Mouse (Mus musculus): ENCODE results near the gene Smc3. TPM values are rescaled to one million over a fixed set of nuclear protein-coding genes. Genes with fewer than 3 reads are reported as not detected.

Gene Smc3
- total and polyA plus RNA-seq, 3 experiments, result 45.7 to 76.3 (median 56.0) TPM

DNA sequence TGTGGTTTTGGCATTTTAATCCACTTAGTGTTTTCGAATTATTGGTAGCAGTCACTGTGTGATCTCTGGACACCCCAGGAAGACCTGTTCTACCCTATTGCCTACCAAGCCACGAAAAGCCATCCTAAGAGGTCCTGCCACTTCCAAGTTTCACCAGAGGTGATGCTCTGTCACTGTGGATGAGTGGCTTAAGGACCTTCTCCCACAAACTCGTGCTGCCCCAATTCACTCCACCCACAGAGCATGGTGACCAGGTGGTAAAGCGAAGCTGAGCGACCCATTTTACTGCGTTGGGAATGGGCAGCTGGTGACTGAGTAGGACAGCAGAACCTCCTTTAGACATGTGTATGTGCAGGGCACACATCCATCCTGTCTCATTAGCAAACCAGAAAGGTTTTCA lies 49.2 kb downstream of the Smc3 start:
- peaks cover 4 to 11% of the 10 kb centered on the region in 2 experiments; a peak in 2 of 4 replicates for H3K4me1 ChIP-seq (ENCODE audit: control insufficient read depth in 1 of 2, insufficient read depth in 2 of 2)
- H3K4me3 ChIP-seq (replicated peaks in 1 of 3; ENCODE audit: low read depth in 2 of 3, low read length in 2 of 3, poor library complexity in 1 of 3), result no peak overlapping the region
- in situ Hi-C loops (cut with MboI; ENCODE audit: low pct_ligation_motif_present, low pct_unique_long_range_greater_than_20kb, low sequenced_read_pairs), result no loop called here
- H3K9me3 ChIP-seq (replicated peaks; ENCODE audit: low read length), result no peaks in the 10 kb centered on the region
- H3K79me2 ChIP-seq (replicated peaks; ENCODE audit: control insufficient read depth, extremely low read depth, insufficient read depth, poor library complexity, severe bottlenecking), result no peaks in the 10 kb centered on the region
- H3K27me3 ChIP-seq (replicated peaks), result no peaks in the 10 kb centered on the region
- H3K4me2 ChIP-seq (ENCODE audit: insufficient read depth, low read depth, poor library complexity, severe bottlenecking), result no peak overlapping the region
- no peak for TF ChIP-seq ZMIZ1 (IDR thresholded peaks at IDR 0.05; ENCODE audit: low read depth, low read length)
- no peak for TF ChIP-seq KAT2A (IDR thresholded peaks at IDR 0.05; ENCODE audit: insufficient replicate concordance, low read length)
- no peak for TF ChIP-seq ZKSCAN1 (IDR thresholded peaks at IDR 0.05; ENCODE audit: borderline replicate concordance, low read depth, low read length)
- no peak for TF ChIP-seq MEF2A (IDR thresholded peaks at IDR 0.05; ENCODE audit: borderline replicate concordance, low read depth, low read length)
- no peak for TF ChIP-seq MAFK (IDR thresholded peaks at IDR 0.05; ENCODE audit: insufficient replicate concordance, low read length)
- no peak for TF ChIP-seq MAX (IDR thresholded peaks at IDR 0.05; ENCODE audit: low read length)
- TF ChIP-seq NRF1 (IDR thresholded peaks at IDR 0.05; ENCODE audit: low read depth, low read length), result no peak
- no peak for TF ChIP-seq BHLHE40 (IDR thresholded peaks at IDR 0.05; ENCODE audit: low read depth, low read length)
- TF ChIP-seq POLR2A (IDR thresholded peaks at IDR 0.05; ENCODE audit: low read depth, low read length), result no peak
- TF ChIP-seq USF1 (IDR thresholded peaks at IDR 0.05; ENCODE audit: low read depth, low read length), result no peak
- no peak for TF ChIP-seq CHD1 (IDR thresholded peaks at IDR 0.05; ENCODE audit: low read depth, low read length)
- no peak for TF ChIP-seq PAX5 (IDR thresholded peaks at IDR 0.05; ENCODE audit: low read length)
- TF ChIP-seq ELF1 (IDR thresholded peaks at IDR 0.05; ENCODE audit: low read depth, low read length), result no peak
- no peak for TF ChIP-seq MAZ (IDR thresholded peaks at IDR 0.05; ENCODE audit: low read depth, low read length)
- no peak for TF ChIP-seq MXI1 (IDR thresholded peaks at IDR 0.05; ENCODE audit: low read depth, low read length)
- no peak for TF ChIP-seq ETS1 (conservative IDR thresholded peaks at IDR 0.05; ENCODE audit: low read depth, low read length)
- no peak for TF ChIP-seq ZNF384 (IDR thresholded peaks at IDR 0.05; ENCODE audit: low read depth, low read length)
- no peak for TF ChIP-seq GABPA (IDR thresholded peaks at IDR 0.05; ENCODE audit: insufficient replicate concordance, low read depth, low read length)
- TF ChIP-seq CTCF (conservative IDR thresholded peaks at IDR 0.05 in 1 of 2, IDR thresholded peaks at IDR 0.05 in 1 of 2; ENCODE audit: low read depth in 2 of 2, low read length in 2 of 2), result no peak
- dilution Hi-C loops (cut with MboI; ENCODE audit: extremely low pct_ligation_motif_present, extremely low pct_unique_long_range_greater_than_20kb, low sequenced_read_pairs), result no loop called here
- DNase-seq (ENCODE audit: extremely low read depth), result no peak
- no peak overlapping the region for H3K27ac ChIP-seq (ENCODE audit: insufficient read depth, low read depth)
- no peak overlapping the region for H3K9ac ChIP-seq (ENCODE audit: insufficient read depth, low read depth)
- H3K36me3 ChIP-seq (replicated peaks in 1 of 2; ENCODE audit: control insufficient read depth in 1 of 2, insufficient read depth in 1 of 2, low read length in 1 of 2), result peaks cover 23 to 46% of the 10 kb centered on the region in 2 experiments

DNA sequence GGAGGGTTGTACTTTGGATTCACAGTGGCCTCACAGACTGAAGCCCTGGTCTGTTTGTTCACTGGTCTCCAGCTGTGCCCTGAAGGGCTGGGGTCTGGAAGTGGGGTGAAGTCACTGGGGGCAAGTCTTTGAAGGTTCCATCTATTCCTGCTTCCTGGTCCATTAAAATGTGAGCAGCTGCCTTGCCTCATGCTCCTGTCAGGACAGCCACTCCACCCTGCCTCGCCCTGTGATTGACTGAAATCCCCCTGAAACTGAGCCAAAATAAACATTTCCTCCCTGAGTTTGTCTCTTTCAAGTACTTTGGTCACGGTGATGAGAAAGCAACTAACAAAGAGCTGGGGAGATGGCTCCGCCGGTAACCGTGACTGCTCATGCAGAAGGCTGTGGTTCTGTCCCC lies 49.6 kb downstream of the Smc3 start:
- Histone ChIP-seq H3K4me2 (ENCODE audit: insufficient read depth, low read depth, poor library complexity, severe bottlenecking) (no peak overlapping the region), H3K9me3 (replicated peaks; ENCODE audit: low read length) (no peaks in the 10 kb centered on the region), H3K79me2 (replicated peaks; ENCODE audit: control insufficient read depth, extremely low read depth, insufficient read depth, poor library complexity, severe bottlenecking) (no peaks in the 10 kb centered on the region), H3K9ac (ENCODE audit: insufficient read depth, low read depth) (no peak overlapping the region), H3K27ac (ENCODE audit: insufficient read depth, low read depth) (no peak overlapping the region), H3K4me3 (replicated peaks in 1 of 3; ENCODE audit: low read depth in 2 of 3, low read length in 2 of 3, poor library complexity in 1 of 3) (no peak overlapping the region), H3K27me3 (replicated peaks) (no peaks in the 10 kb centered on the region), H3K4me1 (ENCODE audit: control insufficient read depth in 1 of 2, insufficient read depth in 2 of 2) (peaks cover 4 to 11% of the 10 kb centered on the region in 2 experiments; a peak in 2 of 4 replicates), H3K36me3 (replicated peaks in 1 of 2; ENCODE audit: control insufficient read depth in 1 of 2, insufficient read depth in 1 of 2, low read length in 1 of 2) (peaks cover 21 to 43% of the 10 kb centered on the region in 2 experiments)
- TF ChIP-seq MAX (IDR thresholded peaks at IDR 0.05; ENCODE audit: low read length) (no peak), RAD21 (IDR thresholded peaks at IDR 0.05; ENCODE audit: low read depth, low read length) (no peak), TCF12 (IDR thresholded peaks at IDR 0.05; ENCODE audit: low read depth, low read length) (no peak), MAZ (IDR thresholded peaks at IDR 0.05; ENCODE audit: low read depth, low read length) (no peak), MYC (IDR thresholded peaks at IDR 0.05; ENCODE audit: low read depth, low read length) (no peak), ZMIZ1 (IDR thresholded peaks at IDR 0.05; ENCODE audit: low read depth, low read length) (no peak), TBP (conservative IDR thresholded peaks at IDR 0.05; ENCODE audit: low read depth, low read length) (no peak), RCOR1 (conservative IDR thresholded peaks at IDR 0.05; ENCODE audit: low read depth, low read length) (no peak), MAFK (IDR thresholded peaks at IDR 0.05; ENCODE audit: insufficient replicate concordance, low read length) (no peak), IRF4 (IDR thresholded peaks at IDR 0.05; ENCODE audit: low read depth, low read length) (no peak), MEF2A (IDR thresholded peaks at IDR 0.05; ENCODE audit: borderline replicate concordance, low read depth, low read length) (no peak), JUND (conservative IDR thresholded peaks at IDR 0.05; ENCODE audit: low read depth, low read length) (no peak), NELFE (IDR thresholded peaks at IDR 0.05; ENCODE audit: low read depth, low read length) (no peak), ETS1 (conservative IDR thresholded peaks at IDR 0.05; ENCODE audit: low read depth, low read length) (no peak), POLR2AphosphoS2 (IDR thresholded peaks at IDR 0.05; ENCODE audit: low read depth, low read length) (no peak), KAT2A (IDR thresholded peaks at IDR 0.05; ENCODE audit: insufficient replicate concordance, low read length) (no peak)
- dilution Hi-C loops (cut with MboI; ENCODE audit: extremely low pct_ligation_motif_present, extremely low pct_unique_long_range_greater_than_20kb, low sequenced_read_pairs) (no loop called here), in situ Hi-C loops (cut with MboI; ENCODE audit: low pct_ligation_motif_present, low pct_unique_long_range_greater_than_20kb, low sequenced_read_pairs) (loop anchor here (5.0 kb wide), 1 partner anchor 77 kb away; no protein-coding TSS in a partner anchor)
- DNase-seq (ENCODE audit: extremely low read depth), result no peak

Data from CH12.LX (cell line).